Mouse (Mus musculus) CH12.LX (cell line): ENCODE measurements around the gene Meox1. TPM values are rescaled to one million over a fixed set of nuclear protein-coding genes. Genes with fewer than 3 reads are reported as not detected.

Source experiments
- DNase-seq: peaks from one replicate; pipeline ENCODE4 v3.0.0-alpha.2; 2013; ENCODE audit errors: extremely low read depth
- H3K27ac ChIP-seq: 2 replicates; pipeline ENCODE4 v1.5.1; 2012; ENCODE audit warnings: low read depth, mild to moderate bottlenecking, control low read depth, moderate library complexity; ENCODE audit not compliant: insufficient read depth
- H3K27me3 ChIP-seq: replicated peaks from 2 replicates; pipeline ENCODE3; 2012; ENCODE audit warnings: inconsistent platforms
- H3K36me3 ChIP-seq, 2 experiments: replicated peaks in 1 of 2; 2 replicates each; pipeline versions ENCODE3 to v1.6.1; 2012; ENCODE audit warnings: inconsistent platforms in 1 of 2, low read length in 1 of 2, mild to moderate bottlenecking in 1 of 2, mixed read lengths in 1 of 2, moderate library complexity in 1 of 2; ENCODE audit not compliant: control insufficient read depth in 1 of 2, insufficient read depth in 1 of 2
- H3K4me1 ChIP-seq, 2 experiments: 2 replicates each; pipeline ENCODE4 v1.6.1; 2012; ENCODE audit warnings: inconsistent platforms in 1 of 2, moderate library complexity in 1 of 2; ENCODE audit not compliant: insufficient read depth in 2 of 2, control insufficient read depth in 1 of 2
- H3K4me2 ChIP-seq: 2 replicates; pipeline ENCODE4 v1.6.1; 2012; ENCODE audit warnings: low read depth, mild to moderate bottlenecking, control low read depth; ENCODE audit not compliant: poor library complexity, insufficient read depth, severe bottlenecking
- H3K4me3 ChIP-seq, 3 experiments: fragments of 150-350 bp in 1 of 3; sonication (generic) in 1 of 3; replicated peaks in 1 of 3; 2 replicates each; pipeline versions ENCODE3 to v1.5.1; 2011 to 2012; ENCODE audit warnings: low read depth in 2 of 3, low read length in 2 of 3, mild to moderate bottlenecking in 2 of 3, moderate library complexity in 2 of 3, control low read depth in 1 of 3, improper control_type of control experiment in 1 of 3, inconsistent platforms in 1 of 3, mixed read lengths in 1 of 3; ENCODE audit not compliant: poor library complexity in 1 of 3
- H3K79me2 ChIP-seq: replicated peaks from 2 replicates; pipeline ENCODE4 v1.6.1; 2012; ENCODE audit warnings: mild to moderate bottlenecking, moderate library complexity; ENCODE audit not compliant: control insufficient read depth, poor library complexity, insufficient read depth, severe bottlenecking; ENCODE audit errors: extremely low read depth
- H3K9ac ChIP-seq: 2 replicates; pipeline ENCODE4 v1.6.1; 2012; ENCODE audit warnings: low read depth, mild to moderate bottlenecking, control low read depth, moderate library complexity; ENCODE audit not compliant: insufficient read depth
- H3K9me3 ChIP-seq: replicated peaks from 2 replicates; pipeline ENCODE3; 2012; ENCODE audit warnings: low read length, inconsistent platforms, mixed read lengths
- BHLHE40 ChIP-seq: IDR thresholded peaks from 2 replicates; pipeline ENCODE4 v1.6.1; 2011; ENCODE audit warnings: mild to moderate bottlenecking, low read depth, low read length, improper control_type of control experiment
- E2F4 ChIP-seq: IDR thresholded peaks from 2 replicates; pipeline ENCODE4 v1.6.1; 2011; ENCODE audit warnings: low read depth, low read length, improper control_type of control experiment; ENCODE audit not compliant: insufficient replicate concordance
- EP300 ChIP-seq: IDR thresholded peaks from 2 replicates; pipeline ENCODE4 v1.6.1; 2011; ENCODE audit warnings: low read length, improper control_type of control experiment
- ETS1 ChIP-seq: conservative IDR thresholded peaks from 2 replicates; pipeline ENCODE4 v1.6.1; 2012; ENCODE audit warnings: low read depth, mild to moderate bottlenecking, inconsistent platforms, low read length, improper control_type of control experiment, moderate library complexity
- HCFC1 ChIP-seq: IDR thresholded peaks from 2 replicates; pipeline ENCODE4 v1.6.1; 2012; ENCODE audit warnings: low read depth, mild to moderate bottlenecking, inconsistent platforms, low read length, improper control_type of control experiment
- JUND ChIP-seq: conservative IDR thresholded peaks from 2 replicates; pipeline ENCODE4 v1.6.1; 2011; ENCODE audit warnings: low read depth, low read length, improper control_type of control experiment
- MXI1 ChIP-seq: IDR thresholded peaks from 2 replicates; pipeline ENCODE4 v1.6.1; 2011; ENCODE audit warnings: mild to moderate bottlenecking, low read depth, low read length, improper control_type of control experiment
- NELFE ChIP-seq: IDR thresholded peaks from 2 replicates; pipeline ENCODE4 v1.6.1; 2011; ENCODE audit warnings: low read depth, low read length, improper control_type of control experiment
- POLR2AphosphoS2 ChIP-seq: IDR thresholded peaks from 2 replicates; pipeline ENCODE4 v1.6.1; 2011; ENCODE audit warnings: low read depth, low read length, improper control_type of control experiment
- RAD21 ChIP-seq: IDR thresholded peaks from 2 replicates; pipeline ENCODE4 v1.6.1; 2011; ENCODE audit warnings: low read depth, mild to moderate bottlenecking, low read length, improper control_type of control experiment, moderate library complexity
- USF2 ChIP-seq: conservative IDR thresholded peaks from 2 replicates; pipeline ENCODE4 v1.6.1; 2011; ENCODE audit warnings: low read depth, low read length, improper control_type of control experiment
- ZC3H11A ChIP-seq: IDR thresholded peaks from 2 replicates; pipeline ENCODE4 v1.6.1; 2012; ENCODE audit warnings: low read depth, mild to moderate bottlenecking, inconsistent platforms, low read length, improper control_type of control experiment
- ZKSCAN1 ChIP-seq: IDR thresholded peaks from 2 replicates; pipeline ENCODE4 v1.6.1; 2012; ENCODE audit warnings: low read depth, inconsistent platforms, low read length, improper control_type of control experiment, borderline replicate concordance
- dilution Hi-C: fragments of 300-500 bp; cut with MboI; formaldehyde crosslinking; loops from 2 replicates; pipeline ENCODE4 v1.14.3; 2020; ENCODE audit warnings: low sequenced_read_pairs; ENCODE audit not compliant: extremely low pct_unique_long_range_greater_than_20kb, extremely low pct_ligation_motif_present
- in situ Hi-C: fragments of 300-500 bp; cut with MboI; formaldehyde crosslinking; loops from 3 replicates; pipeline ENCODE4 v1.14.3; 2019; ENCODE audit warnings: low sequenced_read_pairs, low pct_ligation_motif_present, low pct_unique_long_range_greater_than_20kb, mixed read lengths
- polyA plus RNA-seq: library from polyadenylated mRNA; unstranded; fragments of >175 nt; gene quantifications from 2 replicates; pipeline ENCODE4 v1.2.1, GENCODE M21; 2012; ENCODE audit warnings: low read depth; ENCODE audit not compliant: insufficient read length
- total RNA-seq, 2 experiments: library from RNA; depleted of rRNA; stranded (reverse); fragments of 300-350 nt in 1 of 2; fragments of >200 nt in 1 of 2; gene quantifications; 2 replicates each; pipeline ENCODE4 v1.2.3; 2012 to 2014

Gene Meox1
- total and polyA plus RNA-seq, 3 experiments: not detected

DNA sequence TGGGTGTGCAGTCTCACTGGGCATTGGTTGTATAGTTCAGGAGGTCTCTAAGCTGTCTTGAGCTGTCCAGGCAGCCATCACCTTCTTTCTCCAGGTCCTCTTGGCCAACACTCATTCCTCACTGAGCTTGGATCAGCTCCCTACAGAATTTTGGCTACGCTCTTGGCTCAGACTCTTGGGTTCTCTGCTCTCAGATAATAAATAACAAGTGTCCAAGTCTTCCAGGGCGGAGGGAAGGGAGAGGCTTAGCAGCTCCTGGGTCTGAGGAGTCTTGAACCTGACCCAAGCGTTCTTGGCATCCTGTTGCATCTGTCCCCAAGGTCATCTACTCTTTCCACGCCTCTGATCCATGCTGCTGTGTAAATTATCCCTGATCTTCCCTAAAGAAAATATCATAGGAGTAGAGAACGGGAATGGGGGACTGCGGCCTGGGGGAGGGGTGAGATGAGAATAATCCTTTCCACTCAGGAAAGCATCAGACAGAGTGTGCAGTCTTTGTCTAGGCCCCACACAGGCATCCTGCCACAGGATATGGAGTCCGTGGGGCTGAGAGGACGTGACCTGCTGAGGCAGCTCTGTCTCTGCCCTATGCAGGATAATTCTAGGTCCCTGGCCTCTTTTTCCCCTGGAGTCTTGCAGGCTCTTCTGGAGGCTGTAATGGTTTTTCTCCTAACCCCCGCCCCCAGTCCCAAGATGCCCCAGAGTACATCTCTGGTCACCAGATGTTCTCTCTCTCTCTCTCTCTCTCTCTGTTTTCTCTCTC lies 38.0 kb downstream of the Meox1 start:
- H3K9me3 ChIP-seq: peaks cover 4% of the 10 kb centered on the region
- no peaks in the 10 kb centered on the region for H3K79me2 ChIP-seq
- H3K4me2 ChIP-seq: no peak overlapping the region
- H3K36me3 ChIP-seq: no peaks in the 10 kb centered on the region
- dilution Hi-C loops: no loop called here
- no peak overlapping the region for H3K9ac ChIP-seq
- peaks cover 0 to 9% of the 10 kb centered on the region in 2 experiments; a peak in 2 of 4 replicates for H3K4me1 ChIP-seq
- in situ Hi-C loops: no loop called here
- no peak overlapping the region for H3K27ac ChIP-seq
- DNase-seq: no peak
- TF ChIP-seq JUND (no peak), ETS1 (no peak), MXI1 (no peak), USF2 (no peak), ZC3H11A (no peak), ZKSCAN1 (no peak), RAD21 (no peak)
- H3K4me3 ChIP-seq: no peak overlapping the region
- peaks cover 16% of the 10 kb centered on the region for H3K27me3 ChIP-seq

DNA sequence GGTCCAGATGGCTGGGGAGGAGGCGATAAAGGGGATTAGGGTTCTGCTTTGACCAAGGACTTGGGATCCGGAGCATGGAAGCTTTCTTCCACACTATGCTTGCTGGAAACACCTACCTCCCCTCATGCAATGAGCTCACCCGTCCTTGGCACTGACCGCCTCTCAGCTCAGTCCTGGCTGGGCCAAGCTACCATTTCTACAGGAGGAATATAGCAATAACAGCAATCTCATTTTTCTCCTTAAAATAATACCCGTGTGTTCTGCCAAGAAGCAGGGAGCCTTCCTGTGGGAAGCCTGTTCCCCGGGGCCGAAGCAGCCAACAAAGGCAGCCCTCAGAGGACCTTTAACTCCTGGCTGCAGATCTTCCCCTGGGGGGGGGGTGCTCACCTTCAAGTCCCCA lies 43.1 kb downstream of the Meox1 start:
- no peak overlapping the region for H3K4me3 ChIP-seq
- H3K27me3 ChIP-seq: peaks cover 29% of the 10 kb centered on the region
- dilution Hi-C loops: no loop called here
- H3K9ac ChIP-seq: no peak overlapping the region
- DNase-seq: no peak
- TF ChIP-seq ZC3H11A: no peak
- no peak for TF ChIP-seq NELFE
- no peak for TF ChIP-seq JUND
- no peak for TF ChIP-seq EP300
- TF ChIP-seq HCFC1: no peak
- no peak for TF ChIP-seq BHLHE40
- TF ChIP-seq E2F4: no peak
- no peak for TF ChIP-seq POLR2AphosphoS2
- no peaks in the 10 kb centered on the region for H3K36me3 ChIP-seq
- H3K9me3 ChIP-seq: peaks cover 9% of the 10 kb centered on the region
- no peak overlapping the region for H3K27ac ChIP-seq
- in situ Hi-C loops: loop anchor here (5.0 kb wide), 1 partner anchor 34 kb away; no protein-coding TSS in a partner anchor
- H3K79me2 ChIP-seq: no peaks in the 10 kb centered on the region
- peaks cover 0 to 9% of the 10 kb centered on the region in 2 experiments; a peak in 2 of 4 replicates for H3K4me1 ChIP-seq
- no peak overlapping the region for H3K4me2 ChIP-seq
